Mouse (Mus musculus) G1E (cell line): Measurements from ENCODE around the gene Enc1.

Experiments used
- CTCF ChIP-seq: IDR thresholded peaks from 2 replicates; pipeline ENCODE4 v1.5.1; 2012; ENCODE audit warnings: low read depth, low read length, inconsistent platforms, mixed read lengths
- GATA1 ChIP-seq: IDR thresholded peaks from 2 replicates; pipeline ENCODE4 v1.6.1; 2012; ENCODE audit warnings: borderline replicate concordance, low read length, inconsistent platforms, mixed read lengths
- POLR2AphosphoS5 ChIP-seq: IDR thresholded peaks from 2 replicates; pipeline ENCODE4 v1.6.1; 2012; ENCODE audit warnings: low read depth, low read length, inconsistent platforms; ENCODE audit not compliant: insufficient replicate concordance
- TAL1 ChIP-seq: conservative IDR thresholded peaks from 2 replicates; pipeline ENCODE4 v1.6.1; 2012; ENCODE audit warnings: low read depth, low read length, inconsistent platforms, mixed read lengths

- TF ChIP-seq CTCF (no peak), GATA1 (no peak), POLR2AphosphoS5 (no peak), TAL1 (no peak)
Observed at GRCm38 (mm10) chr13:97250148-97250547, 9.2 kb downstream of the Enc1 start.
